Mouse (Mus musculus) cortical plate, adult 2 months (tissue): ENCODE measurements at regions not wholly inside any gene's neighbourhood (a gene's known extent, or its start where the extent isn't known, plus 50 kb on each side); places are given as distances from the start of the nearest gene placed in this dataset.

Source experiments
- CTCF ChIP-seq: fragments of 200-500 bp; IDR thresholded peaks from 2 replicates; pipeline ENCODE4 v1.5.1; 2011; ENCODE audit warnings: mild to moderate bottlenecking, control low read depth, low read length; ENCODE audit not compliant: insufficient read depth; ENCODE audit errors: extremely low read depth
- POLR2A ChIP-seq: fragments of 200-500 bp; IDR thresholded peaks from 2 replicates; pipeline ENCODE4 v1.6.1; 2011; ENCODE audit warnings: mild to moderate bottlenecking, low read length, control low read depth; ENCODE audit not compliant: insufficient read depth; ENCODE audit errors: extremely low read depth

DNA sequence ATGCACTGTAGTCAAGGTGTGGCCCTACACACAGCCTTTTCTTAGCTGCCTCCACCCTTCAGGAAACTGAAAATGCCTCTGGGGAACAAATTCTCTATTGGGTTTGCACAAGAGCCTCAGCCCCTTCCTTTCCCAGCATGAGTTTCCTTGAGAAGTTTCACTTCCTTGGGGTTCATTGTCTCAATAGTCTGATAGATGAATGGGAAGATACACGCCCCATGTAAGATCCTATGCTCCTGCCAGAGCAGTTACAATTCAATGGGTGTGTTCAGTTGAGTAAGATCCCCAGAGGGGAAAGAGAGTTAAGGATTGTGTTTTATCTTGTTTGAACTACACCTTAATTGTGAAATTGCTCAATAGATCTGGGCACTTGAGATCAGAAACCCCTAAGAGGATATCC lies 391.0 kb downstream of the Cypt12 start:
- TF ChIP-seq CTCF (no peak), POLR2A (no peak)
